8 mouse cellular contexts compared by ENCODE assay signal in genomic region chr2:154789977-154790655, GRCm38 (mm10). TPM values are rescaled to one million over a fixed set of nuclear protein-coding genes. Genes with fewer than 3 reads are reported as not detected.
A peak's percentile ranks its signal among the peaks of the same experiment; 100 is the strongest.
DNase-seq lines count a peak whose midpoint lies in the region; ATAC-seq and TF ChIP-seq lines count a peak whose summit lies in the region.
"Had no signal": no experiment of that assay in that cellular context is flagged by ENCODE, and none has a peak within 500 bp of the region (broad histone marks: within the 10 kb centered on the region; RNA-seq: fewer than 3 reads in every experiment).

No protein-coding gene starts in this region.

- H3K9me3 ChIP-seq in lung, embryonic 14.5 days (ENCODE audit: low read depth, low read length) = no peaks in the 10 kb centered on the region
- no peaks in the 10 kb centered on the region for H3K9me3 ChIP-seq in forebrain, embryonic 14.5 days (replicated peaks; ENCODE audit: control insufficient read depth, low read length)
- no peaks in the 10 kb centered on the region for H3K9me3 ChIP-seq in liver, embryonic 16.5 days (replicated peaks; ENCODE audit: control insufficient read depth, low read length)

- peak overlapping the region; percentile 10; the same call in 1 of the 2 replicates for H3K27ac ChIP-seq in lung, embryonic 14.5 days (ENCODE audit: low read depth)
- H3K27ac ChIP-seq in forebrain, embryonic 14.5 days (ENCODE audit: low read depth, low read length) = peak overlapping the region; percentile 59
- peak overlapping the region; percentile 97 for H3K27ac ChIP-seq in liver, embryonic 16.5 days (ENCODE audit: low read length)

- ATAC-seq in lung, embryonic 14.5 days (ENCODE audit: insufficient read depth) = no peak
- no peak for ATAC-seq in forebrain, embryonic 14.5 days
- no peak for ATAC-seq in liver, embryonic 16.5 days (ENCODE audit: low read depth)

- peak overlapping the region; percentile 14 for H3K9ac ChIP-seq in lung, embryonic 14.5 days
- H3K9ac ChIP-seq in forebrain, embryonic 14.5 days (ENCODE audit: low read length) = peak overlapping the region; percentile 48
- H3K9ac ChIP-seq in liver, embryonic 16.5 days (ENCODE audit: low read depth, low read length) = peak overlapping the region; percentile 67

- TF ChIP-seq CTCF in lung, embryonic 14.5 days (IDR thresholded peaks at IDR 0.05; ENCODE audit: low read depth) = no peak; the same call in 1 of the 2 replicates

- WGBS in lung, embryonic 14.5 days = 4% methylated on average over 14 of the region's 14 CpGs
- WGBS in forebrain, embryonic 14.5 days = 4% methylated on average over 14 of the region's 14 CpGs
- 14% methylated on average over 14 of the region's 14 CpGs for WGBS in liver, embryonic 16.5 days (ENCODE audit: insufficient replicate concordance)

- 0 out of 2 replicates have a peak, but pooled peaks cover 3% of the 10 kb centered on the region for H3K36me3 ChIP-seq in lung, embryonic 14.5 days (ENCODE audit: insufficient read depth)
- H3K36me3 ChIP-seq in forebrain, embryonic 14.5 days (ENCODE audit: control insufficient read depth, insufficient read depth, low read length) = peaks cover 4% of the 10 kb centered on the region; the same call in 1 of the 2 replicates
- peaks cover 5% of the 10 kb centered on the region for H3K36me3 ChIP-seq in liver, embryonic 16.5 days (ENCODE audit: control insufficient read depth, insufficient read depth)

- H3K4me3 ChIP-seq in lung, embryonic 14.5 days (ENCODE audit: low read depth, low read length) = peak overlapping the region; percentile 99
- peak overlapping the region; percentile 98 for H3K4me3 ChIP-seq in forebrain, embryonic 14.5 days (ENCODE audit: low read depth, low read length)
- H3K4me3 ChIP-seq in liver, embryonic 16.5 days (ENCODE audit: low read depth, low read length) = peak overlapping the region; percentile 100

- no peak for DNase-seq in lung, embryonic 14.5 days
- DNase-seq in lung, postnatal 14 days = no peak
- DNase-seq in adrenal gland, postnatal 36 days = peak; percentile 40 to 42
- DNase-seq in forebrain, embryonic 14.5 days (ENCODE audit: low spot score) = no peak
- no peak for DNase-seq in gastrocnemius, postnatal 25 days
- no peak for DNase-seq in frontal cortex, postnatal 25 days (ENCODE audit: low spot score in 2 of 2)

- H3K27me3 ChIP-seq in lung, embryonic 14.5 days (ENCODE audit: insufficient read depth, low read length) = no peaks in the 10 kb centered on the region
- H3K27me3 ChIP-seq in forebrain, embryonic 14.5 days (replicated peaks; ENCODE audit: control insufficient read depth, insufficient read depth, low read length) = no peaks in the 10 kb centered on the region
- H3K27me3 ChIP-seq in liver, embryonic 16.5 days (ENCODE audit: control insufficient read depth, insufficient read depth, low read depth, low read length) = no peaks in the 10 kb centered on the region

- H3K4me2 ChIP-seq in lung, embryonic 14.5 days = peak overlapping the region; percentile 62
- peak overlapping the region; percentile 88 for H3K4me2 ChIP-seq in forebrain, embryonic 14.5 days (ENCODE audit: low read length)
- H3K4me2 ChIP-seq in liver, embryonic 16.5 days (ENCODE audit: low read depth, low read length) = peak overlapping the region; percentile 90

- H3K4me1 ChIP-seq in lung, embryonic 14.5 days (ENCODE audit: insufficient read depth) = peaks cover 16% of the 10 kb centered on the region
- H3K4me1 ChIP-seq in forebrain, embryonic 14.5 days (ENCODE audit: control insufficient read depth, insufficient read depth, low read length) = peaks cover 21% of the 10 kb centered on the region
- peaks cover 58% of the 10 kb centered on the region for H3K4me1 ChIP-seq in liver, embryonic 16.5 days (ENCODE audit: control insufficient read depth, low read depth, low read length)

RNA-seq across cellular contexts. Expression of gene Raly, which starts 0.8 kb away (rescaled TPM):
- polyA plus RNA-seq in lung, embryonic 14.5 days (2014; fragmentation: Nextera tagmentation; extraction: Ambion mirVana) = 64.3 and 72.9 TPM in 2 replicates
- total RNA-seq in adrenal gland, postnatal 36 days (2021) = 100 to 1,000 TPM; 187 to 234 TPM
- 109 and 116 TPM in 2 replicates for polyA plus RNA-seq in forebrain, embryonic 14.5 days (2014; fragmentation: Nextera tagmentation; extraction: Ambion mirVana)
- polyA plus RNA-seq in liver, embryonic 16.5 days (2015; fragmentation: Nextera tagmentation; extraction: Ambion mirVana) = 21.8 and 23.0 TPM in 2 replicates
- total RNA-seq in gastrocnemius, postnatal 25 days (2021) = 10 to 100 TPM; 64.6 to 69.4 TPM

RNA-seq across cellular contexts. Expression of gene a, which starts 1.1 kb away (rescaled TPM):
- not detected in 2 replicates for polyA plus RNA-seq in lung, embryonic 14.5 days (2014; fragmentation: Nextera tagmentation; extraction: Ambion mirVana)
- total RNA-seq in adrenal gland, postnatal 36 days (2021) = not detected
- 0.89 and 2.4 TPM in 2 replicates for polyA plus RNA-seq in forebrain, embryonic 14.5 days (2014; fragmentation: Nextera tagmentation; extraction: Ambion mirVana)
- not detected in 2 replicates for polyA plus RNA-seq in liver, embryonic 16.5 days (2015; fragmentation: Nextera tagmentation; extraction: Ambion mirVana)
- not detected for total RNA-seq in gastrocnemius, postnatal 25 days (2021)
- total RNA-seq: common myeloid progenitor, adult 5-6 weeks had no signal

RNA-seq across cellular contexts. Expression of gene Gm14214, which starts 20.3 kb away (rescaled TPM):
- not detected in 2 replicates for polyA plus RNA-seq in lung, embryonic 14.5 days (2014; fragmentation: Nextera tagmentation; extraction: Ambion mirVana)
- not detected for total RNA-seq in adrenal gland, postnatal 36 days (2021)
- not detected in 2 replicates for polyA plus RNA-seq in forebrain, embryonic 14.5 days (2014; fragmentation: Nextera tagmentation; extraction: Ambion mirVana)
- not detected in 2 replicates for polyA plus RNA-seq in liver, embryonic 16.5 days (2015; fragmentation: Nextera tagmentation; extraction: Ambion mirVana)
- total RNA-seq in gastrocnemius, postnatal 25 days (2021) = not detected
- total RNA-seq: common myeloid progenitor, adult 5-6 weeks had no signal

Comparison
In these comparisons a context has a peak if more than half of its experiments do, and no peak if none do; other contexts are left out.
1. DNase-seq: peak in adrenal gland, postnatal 36 days (2 of 2); none in lung, embryonic 14.5 days (single experiment), lung, postnatal 14 days (single experiment), forebrain, embryonic 14.5 days (single experiment), gastrocnemius, postnatal 25 days (single experiment) and frontal cortex, postnatal 25 days (0 of 2).
2. H3K27ac ChIP-seq: peak in every context shown above with its lines; median percentile 97 in liver, embryonic 16.5 days; 59 in forebrain, embryonic 14.5 days; 10 in lung, embryonic 14.5 days.
3. H3K9ac ChIP-seq: peak in every context shown above with its lines; median percentile 67 in liver, embryonic 16.5 days; 48 in forebrain, embryonic 14.5 days; 14 in lung, embryonic 14.5 days.
4. Peak in every context shown above with its lines, with median percentiles within 50 percentile points of each other: H3K4me2 ChIP-seq and H3K4me3 ChIP-seq.